Mouse (Mus musculus) forebrain, embryonic 16.5 days (tissue): ENCODE results near the gene Ralgapa2. TPM values are rescaled to one million over a fixed set of nuclear protein-coding genes. Genes with fewer than 3 reads are reported as not detected.

Source experiments
- ATAC-seq: fragments of 200-750 bp; cut with Nextera tagmentation; 2 replicates; pipeline ENCODE4 v1.8.0; 2017; ENCODE audit warnings: mild to moderate bottlenecking, moderate library complexity
- H3K27ac ChIP-seq: fragments of 300-500 bp; sonication (generic); 2 replicates; pipeline ENCODE4 v1.5.1; 2014; ENCODE audit warnings: low read length, control low read depth
- H3K27me3 ChIP-seq: fragments of 300-500 bp; sonication (generic); replicated peaks from 2 replicates; pipeline ENCODE4 v1.6.1; 2014; ENCODE audit warnings: low read length; ENCODE audit not compliant: control insufficient read depth, insufficient read depth
- H3K36me3 ChIP-seq: fragments of 300-500 bp; sonication (generic); 2 replicates; pipeline ENCODE4 v1.6.1; 2014; ENCODE audit not compliant: control insufficient read depth, insufficient read depth
- H3K4me1 ChIP-seq: fragments of 300-500 bp; sonication (generic); replicated peaks from 2 replicates; pipeline ENCODE4 v1.6.1; 2014; ENCODE audit warnings: low read length; ENCODE audit not compliant: control insufficient read depth, insufficient read depth
- H3K4me2 ChIP-seq: fragments of 300-500 bp; sonication (generic); 2 replicates; pipeline ENCODE4 v1.6.1; 2014; ENCODE audit warnings: mild to moderate bottlenecking, low read length, control low read depth
- H3K4me3 ChIP-seq: fragments of 300-500 bp; sonication (generic); replicated peaks from 2 replicates; pipeline ENCODE4 v1.5.1; 2014; ENCODE audit warnings: mild to moderate bottlenecking, low read length, control low read depth
- H3K9ac ChIP-seq: fragments of 300-500 bp; sonication (generic); replicated peaks from 2 replicates; pipeline ENCODE4 v1.6.1; 2014; ENCODE audit warnings: low read depth, low read length, control low read depth
- H3K9me3 ChIP-seq: fragments of 300-500 bp; sonication (generic); 2 replicates; pipeline ENCODE4 v1.6.1; 2016; ENCODE audit warnings: low read length; ENCODE audit not compliant: control insufficient read depth
- WGBS: fragments of 180-500 bp; shearing (Covaris S2); extraction: QIAGEN DNeasy Blood & Tissue Kit; methylation state at CpG from one replicate; pipeline ENCODE4 v1.1.7; 2014; 5-methylcytosine and 5-hydroxymethylcytosine counted together
- polyA plus RNA-seq: library from polyadenylated mRNA; unstranded; fragments of >200 nt; fragmentation: Nextera tagmentation; extraction: Ambion mirVana; gene quantifications from 2 replicates; pipeline ENCODE4 v1.2.1, GENCODE M21; 2015

Gene Ralgapa2
- polyA plus RNA-seq, 1 experiment from 2014 or later: 14.0 TPM

DNA sequence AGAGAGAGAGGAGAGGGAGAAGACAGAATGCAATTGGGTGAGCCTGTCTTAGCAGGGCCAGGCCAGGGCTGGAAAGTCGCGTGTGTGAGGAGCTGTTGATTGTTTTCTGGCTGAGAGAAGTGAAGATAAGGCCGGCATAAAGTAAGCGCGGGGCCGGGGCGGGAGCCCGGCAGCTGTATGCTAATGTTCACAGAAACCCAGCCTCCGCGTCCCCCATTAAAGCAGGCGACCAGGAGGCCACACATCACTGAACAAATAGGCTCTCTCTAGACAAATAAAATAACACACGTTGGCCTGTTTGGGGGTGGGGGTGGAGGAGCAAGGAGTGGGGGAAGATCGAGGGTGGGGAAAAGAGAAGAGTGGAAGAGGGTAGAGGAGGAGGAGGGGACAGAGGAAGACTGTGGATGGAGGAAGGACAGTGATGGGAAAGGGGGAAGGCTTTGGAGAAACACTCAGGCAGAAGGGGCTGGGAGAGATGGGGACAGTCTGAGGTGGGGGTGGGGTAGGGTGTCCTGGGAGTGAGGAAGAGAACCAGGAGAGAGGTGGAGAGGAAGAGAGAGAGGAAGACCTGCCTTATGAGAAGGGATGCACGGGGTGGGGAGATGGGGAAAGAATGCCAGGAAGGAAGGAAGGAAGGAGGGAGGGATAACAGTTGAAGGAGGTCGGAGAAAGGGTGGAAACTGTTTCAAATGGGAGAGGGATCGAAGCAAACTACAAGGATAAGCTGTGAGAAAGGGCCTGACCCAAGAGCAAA lies 294.7 kb downstream of the Ralgapa2 start:
- WGBS: under 1% methylated on average over 16 of the region's 16 CpGs
- Histone ChIP-seq H3K27me3 (no peaks in the 10 kb centered on the region; the same call in 1 of the 2 replicates), H3K9me3 (no peaks in the 10 kb centered on the region), H3K4me1 (peaks cover 59% of the 10 kb centered on the region), H3K9ac (peak overlapping the region; percentile 57), H3K4me2 (peak overlapping the region; percentile 46), H3K4me3 (no peak overlapping the region), H3K36me3 (no peaks in the 10 kb centered on the region), H3K27ac (peak overlapping the region; percentile 74)
- peak; percentile 18 for ATAC-seq

DNA sequence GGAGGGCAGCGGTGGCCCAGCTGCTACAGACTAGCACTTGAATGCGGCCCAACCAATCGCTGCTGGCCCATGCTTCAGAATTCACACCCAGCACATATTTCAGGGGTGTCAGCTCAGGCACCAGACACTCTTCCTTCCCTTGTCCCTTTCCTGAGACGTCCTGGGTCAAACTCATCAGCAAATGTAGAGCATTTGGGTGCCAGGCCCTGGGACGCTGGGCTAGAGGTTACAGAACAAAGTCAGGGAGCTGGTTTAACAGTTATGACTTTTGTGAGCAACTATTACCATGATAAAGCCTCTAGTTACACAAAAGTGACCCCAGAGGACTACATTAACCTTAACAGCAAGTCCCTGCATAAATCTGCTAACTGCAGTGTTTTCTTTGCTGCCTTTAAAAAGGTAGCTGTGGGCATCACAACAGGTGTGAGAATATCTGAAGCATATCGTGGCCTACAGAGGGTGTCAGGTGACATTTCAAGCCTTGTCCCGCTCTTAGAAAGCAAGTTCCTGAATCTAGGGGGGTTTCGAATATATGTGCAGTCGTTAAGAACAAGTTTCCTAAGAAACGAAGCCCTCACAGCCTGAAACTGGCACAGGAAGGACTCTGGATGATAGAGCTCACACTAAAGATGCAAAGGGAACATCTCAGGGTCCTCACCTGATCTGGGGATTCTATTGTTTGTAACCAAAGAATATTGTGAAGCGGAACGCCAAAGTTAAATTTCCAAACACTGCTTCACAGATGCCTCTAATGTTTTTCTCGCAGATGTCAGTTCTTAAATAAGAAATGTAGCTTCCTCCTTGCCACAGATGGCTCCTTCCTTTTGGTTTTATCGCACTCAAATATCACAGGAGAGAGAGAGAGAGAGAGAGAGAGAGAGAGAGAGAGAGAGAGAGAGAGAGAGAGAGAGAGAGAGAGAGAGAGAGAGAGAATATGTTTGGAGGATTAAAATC lies 295.8 kb downstream of the Ralgapa2 start:
- H3K27ac ChIP-seq: peak overlapping the region; percentile 79
- no peak overlapping the region for H3K4me3 ChIP-seq
- H3K4me1 ChIP-seq: peaks cover 59% of the 10 kb centered on the region
- no peaks in the 10 kb centered on the region for H3K36me3 ChIP-seq
- H3K9ac ChIP-seq: no peak overlapping the region
- no peaks in the 10 kb centered on the region; the same call in 1 of the 2 replicates for H3K27me3 ChIP-seq
- no peak overlapping the region for H3K4me2 ChIP-seq
- ATAC-seq: no peak
- 28% methylated on average over 14 of the region's 14 CpGs for whole genome bisulfite sequencing
- H3K9me3 ChIP-seq: no peaks in the 10 kb centered on the region

DNA sequence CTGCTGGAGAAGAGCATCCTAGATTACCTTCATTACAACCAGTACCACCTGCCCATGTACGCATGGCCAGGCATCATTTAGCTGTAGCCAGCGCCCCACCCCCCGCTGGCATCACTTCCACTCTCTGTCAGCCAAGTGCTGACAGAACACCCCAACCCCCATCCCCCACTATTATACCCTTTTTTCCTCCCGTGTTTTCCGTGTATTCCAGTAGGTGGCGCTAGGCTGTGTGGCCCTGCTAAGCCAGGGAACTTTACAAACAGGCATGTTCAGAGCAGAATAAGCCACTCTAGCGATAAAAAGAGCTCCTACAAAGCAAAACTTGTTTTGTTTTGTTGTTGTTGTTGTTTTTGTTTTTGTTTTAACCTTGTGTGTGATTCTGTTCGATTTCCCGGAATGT lies 297.4 kb downstream of the Ralgapa2 start:
- Histone ChIP-seq H3K4me2 (no peak overlapping the region), H3K9ac (no peak overlapping the region), H3K36me3 (no peaks in the 10 kb centered on the region), H3K9me3 (no peaks in the 10 kb centered on the region), H3K4me1 (peaks cover 49% of the 10 kb centered on the region), H3K27me3 (no peaks in the 10 kb centered on the region; the same call in 1 of the 2 replicates), H3K27ac (no peak overlapping the region), H3K4me3 (no peak overlapping the region)
- ATAC-seq: peak; percentile 43
- under 1% methylated on average over 9 of the region's 9 CpGs for WGBS

DNA sequence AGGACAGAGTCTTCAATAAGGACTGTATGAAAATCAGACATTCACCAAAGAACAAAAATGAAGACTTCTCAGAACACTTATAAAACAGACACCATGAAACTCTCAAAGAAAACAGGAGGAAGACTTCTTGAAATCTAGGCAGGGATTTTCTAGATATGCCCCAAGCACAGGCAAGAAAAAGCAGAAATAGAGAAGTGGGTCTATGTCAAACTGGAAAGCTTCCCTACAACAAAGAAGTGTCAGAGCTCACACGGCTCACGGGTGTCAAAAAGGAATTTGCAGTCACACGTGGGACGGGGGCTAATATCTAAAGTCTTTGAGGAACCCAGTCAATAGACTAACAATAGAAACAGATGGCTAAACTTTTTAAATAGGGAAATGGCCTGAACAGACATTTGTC lies 301.2 kb downstream of the Ralgapa2 start:
- Histone ChIP-seq H3K9ac (no peak overlapping the region), H3K4me2 (no peak overlapping the region), H3K36me3 (no peaks in the 10 kb centered on the region), H3K4me1 (peaks cover 16% of the 10 kb centered on the region), H3K27me3 (no peaks in the 10 kb centered on the region; the same call in 1 of the 2 replicates), H3K9me3 (no peaks in the 10 kb centered on the region), H3K4me3 (no peak overlapping the region), H3K27ac (no peak overlapping the region)
- WGBS: 38% methylated on average over 4 of the region's 4 CpGs
- no peak for ATAC-seq

DNA sequence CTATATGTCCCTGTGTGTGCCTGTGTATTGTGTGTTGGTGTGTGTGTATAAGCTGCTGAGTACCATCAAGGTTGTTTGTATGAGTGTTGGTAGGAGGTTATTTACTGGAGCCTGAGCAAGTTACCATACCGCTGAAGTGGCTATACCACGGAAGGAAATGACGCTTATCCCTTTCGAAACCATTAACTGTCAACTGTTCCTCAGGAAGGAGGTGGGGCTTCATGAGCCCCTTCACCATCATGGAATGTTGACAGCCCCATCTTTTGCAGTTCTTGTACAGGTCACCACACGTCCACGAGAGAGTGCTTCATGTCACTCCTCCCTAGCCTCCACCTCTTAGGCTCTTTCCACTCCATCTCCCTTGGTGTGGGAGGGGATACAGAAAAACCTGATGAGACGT lies 314.2 kb downstream of the Ralgapa2 start:
- no peak overlapping the region for H3K4me2 ChIP-seq
- whole genome bisulfite sequencing: 82% methylated on average over 7 of the region's 7 CpGs
- H3K9ac ChIP-seq: no peak overlapping the region
- H3K9me3 ChIP-seq: no peaks in the 10 kb centered on the region
- ATAC-seq: no peak
- H3K4me1 ChIP-seq: no peaks in the 10 kb centered on the region
- H3K4me3 ChIP-seq: no peak overlapping the region
- no peak overlapping the region for H3K27ac ChIP-seq
- no peaks in the 10 kb centered on the region for H3K36me3 ChIP-seq
- no peaks in the 10 kb centered on the region for H3K27me3 ChIP-seq

DNA sequence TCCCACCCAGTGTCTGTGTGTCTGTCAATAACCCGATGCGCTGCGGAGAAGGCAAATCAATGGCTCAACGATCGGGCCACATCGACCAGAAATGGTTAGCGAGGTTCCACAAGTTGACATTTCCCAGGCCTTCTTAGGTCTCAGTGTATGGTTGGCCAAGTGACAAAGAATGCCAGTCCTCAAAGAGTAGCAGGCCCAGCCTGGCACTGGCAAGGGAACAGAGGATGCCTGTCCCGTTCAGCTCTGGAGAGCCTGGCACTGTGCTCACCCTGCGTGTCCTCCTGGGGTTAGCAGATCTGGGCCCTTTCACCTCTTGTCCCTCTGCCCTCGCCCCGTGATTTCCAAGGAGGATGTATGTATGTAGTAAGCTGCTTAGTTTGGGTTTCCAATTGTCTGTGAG lies 316.0 kb downstream of the Ralgapa2 start:
- H3K9me3 ChIP-seq: no peaks in the 10 kb centered on the region
- H3K4me2 ChIP-seq: no peak overlapping the region
- H3K27ac ChIP-seq: no peak overlapping the region
- WGBS: 85% methylated on average over 11 of the region's 11 CpGs
- no peak overlapping the region for H3K4me3 ChIP-seq
- no peaks in the 10 kb centered on the region for H3K36me3 ChIP-seq
- H3K9ac ChIP-seq: no peak overlapping the region
- no peaks in the 10 kb centered on the region for H3K27me3 ChIP-seq
- H3K4me1 ChIP-seq: no peaks in the 10 kb centered on the region
- no peak for ATAC-seq
